Mouse (Mus musculus) heart, embryonic 16.5 days (tissue): Measurements from ENCODE around the gene Hoxd13. TPM values are rescaled to one million over a fixed set of nuclear protein-coding genes. Genes with fewer than 3 reads are reported as not detected.

Experiments
- ATAC-seq: fragments of 200-750 bp; cut with Nextera tagmentation; replicated peaks from 2 replicates; pipeline ENCODE4 v1.8.0; 2017; ENCODE audit warnings: moderate number of reproducible peaks; ENCODE audit not compliant: insufficient read depth, low FRiP score; ENCODE audit errors: extremely low read depth
- H3K27ac ChIP-seq: fragments of 300-500 bp; sonication (generic); 2 replicates; pipeline ENCODE4 v1.5.1; 2014; ENCODE audit warnings: mild to moderate bottlenecking, low read length, control low read depth, moderate library complexity
- H3K27me3 ChIP-seq: fragments of 300-500 bp; sonication (generic); 2 replicates; pipeline ENCODE4 v1.6.1; 2014; ENCODE audit warnings: low read length, mixed read lengths; ENCODE audit not compliant: control insufficient read depth, insufficient read depth
- H3K36me3 ChIP-seq: fragments of 300-500 bp; sonication (generic); 2 replicates; pipeline ENCODE4 v1.6.1; 2014; ENCODE audit not compliant: control insufficient read depth, insufficient read depth
- H3K4me1 ChIP-seq: fragments of 300-500 bp; sonication (generic); 2 replicates; pipeline ENCODE4 v1.6.1; 2014; ENCODE audit warnings: low read length, mixed read lengths; ENCODE audit not compliant: control insufficient read depth, insufficient read depth
- H3K4me2 ChIP-seq: fragments of 300-500 bp; sonication (generic); 2 replicates; pipeline ENCODE4 v1.6.1; 2014; ENCODE audit warnings: low read depth, mild to moderate bottlenecking, control low read depth, low read length
- H3K4me3 ChIP-seq: fragments of 300-500 bp; sonication (generic); 2 replicates; pipeline ENCODE4 v1.5.1; 2014; ENCODE audit warnings: mild to moderate bottlenecking, control low read depth, low read length
- H3K9ac ChIP-seq: fragments of 300-500 bp; sonication (generic); 2 replicates; pipeline ENCODE4 v1.6.1; 2014; ENCODE audit warnings: low read length, control low read depth
- H3K9me3 ChIP-seq: fragments of 300-500 bp; sonication (generic); replicated peaks from 2 replicates; pipeline ENCODE4 v1.6.1; 2016; ENCODE audit warnings: low read length; ENCODE audit not compliant: control insufficient read depth
- WGBS: fragments of 180-500 bp; shearing (Covaris S2); extraction: QIAGEN DNeasy Blood & Tissue Kit; methylation state at CpG from one replicate; pipeline ENCODE4 v1.1.7; 2014; 5-methylcytosine and 5-hydroxymethylcytosine counted together
- polyA plus RNA-seq: library from polyadenylated mRNA; unstranded; fragments of >200 nt; fragmentation: Nextera tagmentation; extraction: Ambion mirVana; gene quantifications from 2 replicates; pipeline ENCODE4 v1.2.1, GENCODE M21; 2015

Gene Hoxd13
- polyA plus RNA-seq, 1 experiment from 2014 or later = not detected

- Histone ChIP-seq H3K4me1 (peaks cover 13% of the 10 kb centered on the region), H3K4me3 (no peak overlapping the region), H3K27me3 (peaks cover 80% of the 10 kb centered on the region), H3K4me2 (no peak overlapping the region), H3K27ac (no peak overlapping the region), H3K9me3 (no peaks in the 10 kb centered on the region), H3K36me3 (no peaks in the 10 kb centered on the region), H3K9ac (no peak overlapping the region)
- WGBS = 4% methylated on average over 20 of the region's 20 CpGs
- ATAC-seq = no peak
Observed at GRCm38 (mm10) chr2:74654743-74655419, 13.2 kb upstream of the Hoxd13 start.

- ATAC-seq = no peak
- no peak overlapping the region for H3K9ac ChIP-seq
- under 1% methylated on average over 35 of the region's 47 CpGs for WGBS
- H3K9me3 ChIP-seq = no peaks in the 10 kb centered on the region
- peaks cover 13% of the 10 kb centered on the region for H3K4me1 ChIP-seq
- H3K4me3 ChIP-seq = peak overlapping the region; percentile 46
- no peaks in the 10 kb centered on the region for H3K36me3 ChIP-seq
- H3K27ac ChIP-seq = no peak overlapping the region
- H3K4me2 ChIP-seq = peak overlapping the region; percentile 61
- peaks cover 79% of the 10 kb centered on the region for H3K27me3 ChIP-seq
Observed at GRCm38 (mm10) chr2:74655420-74655781, 12.7 kb upstream of the Hoxd13 start.

- H3K36me3 ChIP-seq = no peaks in the 10 kb centered on the region
- H3K27ac ChIP-seq = no peak overlapping the region
- no peak overlapping the region for H3K9ac ChIP-seq
- peaks cover 13% of the 10 kb centered on the region for H3K4me1 ChIP-seq
- H3K4me2 ChIP-seq = peak overlapping the region; percentile 61
- peaks cover 79% of the 10 kb centered on the region for H3K27me3 ChIP-seq
- H3K9me3 ChIP-seq = no peaks in the 10 kb centered on the region
- H3K4me3 ChIP-seq = peak overlapping the region; percentile 46
- ATAC-seq = no peak
- under 1% methylated on average over 58 of the region's 69 CpGs for WGBS
Observed at GRCm38 (mm10) chr2:74655821-74656631, 12.1 kb upstream of the Hoxd13 start.

- no peaks in the 10 kb centered on the region for H3K9me3 ChIP-seq
- H3K4me2 ChIP-seq = no peak overlapping the region
- 6% methylated on average over 4 of the region's 4 CpGs for WGBS
- no peak overlapping the region for H3K4me3 ChIP-seq
- no peak overlapping the region for H3K9ac ChIP-seq
- no peak overlapping the region for H3K27ac ChIP-seq
- H3K4me1 ChIP-seq = peaks cover 15% of the 10 kb centered on the region
- ATAC-seq = no peak
- peaks cover 81% of the 10 kb centered on the region for H3K27me3 ChIP-seq
- no peaks in the 10 kb centered on the region for H3K36me3 ChIP-seq
Observed at GRCm38 (mm10) chr2:74656632-74657021, 11.5 kb upstream of the Hoxd13 start.

- Histone ChIP-seq H3K4me2 (peak overlapping the region; percentile 12), H3K27ac (no peak overlapping the region), H3K27me3 (peaks cover 81% of the 10 kb centered on the region), H3K4me3 (peak overlapping the region; percentile 14; the same call in 1 of the 2 replicates), H3K36me3 (no peaks in the 10 kb centered on the region), H3K9me3 (no peaks in the 10 kb centered on the region), H3K4me1 (peaks cover 16% of the 10 kb centered on the region), H3K9ac (no peak overlapping the region)
- ATAC-seq = no peak
- 3% methylated on average over 62 of the region's 62 CpGs for WGBS
Observed at GRCm38 (mm10) chr2:74657251-74658023, 10.7 kb upstream of the Hoxd13 start.

- H3K4me1 ChIP-seq = peaks cover 16% of the 10 kb centered on the region
- no peaks in the 10 kb centered on the region for H3K36me3 ChIP-seq
- 3% methylated on average over 15 of the region's 15 CpGs for WGBS
- H3K27me3 ChIP-seq = peaks cover 85% of the 10 kb centered on the region
- no peak overlapping the region for H3K27ac ChIP-seq
- H3K4me2 ChIP-seq = peak overlapping the region; percentile 12
- H3K9me3 ChIP-seq = no peaks in the 10 kb centered on the region
- no peak for ATAC-seq
- no peak overlapping the region for H3K9ac ChIP-seq
- H3K4me3 ChIP-seq = peak overlapping the region; percentile 14; the same call in 1 of the 2 replicates
Observed at GRCm38 (mm10) chr2:74658024-74658666, 10.0 kb upstream of the Hoxd13 start.

GRCm38 (mm10) chr2:74658667-74659371 lies 9.3 kb upstream of the Hoxd13 start:
- Histone ChIP-seq H3K4me2 (no peak overlapping the region), H3K4me1 (peaks cover 16% of the 10 kb centered on the region), H3K9ac (no peak overlapping the region), H3K9me3 (no peaks in the 10 kb centered on the region), H3K27ac (no peak overlapping the region), H3K36me3 (no peaks in the 10 kb centered on the region), H3K27me3 (peaks cover 90% of the 10 kb centered on the region), H3K4me3 (no peak overlapping the region)
- 2% methylated on average over 47 of the region's 47 CpGs for WGBS
- no peak for ATAC-seq

GRCm38 (mm10) chr2:74659507-74660005 lies 8.6 kb upstream of the Hoxd13 start, which contains the start of gene Evx2:
Gene Evx2 (minus strand): TSS chr2:74659557.
- ATAC-seq = no peak
- no peak within 1 kb of the TSS for H3K9ac ChIP-seq
- H3K9me3 ChIP-seq = no peaks in the 10 kb centered on the region
- no peaks in the 10 kb centered on the region for H3K36me3 ChIP-seq
- 5% methylated on average over 28 of the region's 28 CpGs for WGBS
- peaks cover 90% of the 10 kb centered on the region for H3K27me3 ChIP-seq
- H3K4me2 ChIP-seq = no peak within 1 kb of the TSS
- peaks cover 16% of the 10 kb centered on the region for H3K4me1 ChIP-seq
- no peak within 1 kb of the TSS for H3K4me3 ChIP-seq
- no peak within 1 kb of the TSS for H3K27ac ChIP-seq
